ENCODE assay signal across 38 mouse cellular contexts in the genomic region with DNA sequence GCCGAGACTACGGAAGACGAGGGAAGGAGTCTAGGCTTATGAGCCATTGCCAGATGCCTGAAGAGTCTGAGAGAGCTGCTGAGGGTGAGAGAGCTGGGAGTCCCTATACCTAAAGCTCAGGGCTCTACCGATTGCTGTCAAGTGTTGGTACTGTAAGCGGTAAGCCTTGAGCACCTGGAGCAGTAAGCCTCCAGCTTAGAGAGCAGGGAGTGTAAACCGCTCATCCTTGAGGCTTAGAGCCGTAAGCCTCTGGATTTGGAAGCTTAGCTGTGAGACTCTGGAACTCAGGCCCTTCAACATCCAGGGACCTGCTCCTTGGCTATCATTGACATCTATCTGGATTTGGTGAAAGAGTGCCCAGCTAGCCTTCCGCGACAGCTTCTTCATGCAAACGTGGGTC. TPM values are rescaled to one million over a fixed set of nuclear protein-coding genes. Genes with fewer than 3 reads are reported as not detected.
"Had no signal": no experiment of that assay in that cellular context is flagged by ENCODE, and none has a peak within 500 bp of the region (broad histone marks: within the 10 kb centered on the region; RNA-seq: fewer than 3 reads in every experiment).

No protein-coding gene starts in this region.

- H3K36me3 ChIP-seq: embryonic facial prominence, embryonic 10.5 days; embryonic facial prominence, embryonic 12.5 days; embryonic facial prominence, embryonic 13.5 days; embryonic facial prominence, embryonic 15.5 days; forebrain, embryonic 10.5 days; forebrain, embryonic 15.5 days had no signal

- H3K9me3 ChIP-seq: embryonic facial prominence, embryonic 10.5 days; embryonic facial prominence, embryonic 12.5 days; embryonic facial prominence, embryonic 13.5 days; embryonic facial prominence, embryonic 15.5 days; forebrain, embryonic 10.5 days; forebrain, embryonic 13.5 days; forebrain, embryonic 15.5 days had no signal

- H3K27me3 ChIP-seq: embryonic facial prominence, embryonic 12.5 days; embryonic facial prominence, embryonic 13.5 days; embryonic facial prominence, embryonic 15.5 days; forebrain, embryonic 13.5 days; forebrain, embryonic 15.5 days had no signal

- H3K4me3 ChIP-seq: embryonic facial prominence, embryonic 10.5 days; embryonic facial prominence, embryonic 12.5 days; embryonic facial prominence, embryonic 13.5 days; embryonic facial prominence, embryonic 15.5 days; erythroblast, embryonic 14.5 days; forebrain, embryonic 10.5 days; forebrain, embryonic 13.5 days; forebrain, embryonic 15.5 days; gastrocnemius, adult 2 months; heart, adult 2 months had no signal

- DNase-seq: cerebellum, adult 18-20 months; cerebellum, adult 2 months; cerebellum, adult 8-10 months; cerebellum, adult 9-10 months; cerebellum, adult 9-11 months; cerebellum, postnatal 10 days; cerebellum, postnatal 14 days; cerebellum, postnatal 25 days; cerebellum, postnatal 36 days; embryo, embryonic 11 days; forebrain, postnatal 0 days; gastrocnemius, adult 2 months; gastrocnemius, postnatal 10 days; gastrocnemius, postnatal 14 days; gastrocnemius, postnatal 25 days; gastrocnemius, postnatal 36 days; heart, adult 2 months had no signal

- H3K27ac ChIP-seq: embryonic facial prominence, embryonic 10.5 days; embryonic facial prominence, embryonic 12.5 days; embryonic facial prominence, embryonic 13.5 days; embryonic facial prominence, embryonic 15.5 days; forebrain, embryonic 10.5 days; forebrain, embryonic 13.5 days; forebrain, embryonic 15.5 days; gastrocnemius, adult 2 months; heart, adult 2 months had no signal

- H3K9ac ChIP-seq: embryonic facial prominence, embryonic 12.5 days; embryonic facial prominence, embryonic 13.5 days; embryonic facial prominence, embryonic 15.5 days; forebrain, embryonic 13.5 days; forebrain, embryonic 15.5 days; forebrain, postnatal 0 days had no signal

- ATAC-seq: forebrain, embryonic 13.5 days; forebrain, embryonic 14.5 days; forebrain, embryonic 15.5 days; forebrain, embryonic 16.5 days; forebrain, postnatal 0 days had no signal

- H3K4me1 ChIP-seq: forebrain, embryonic 13.5 days; forebrain, embryonic 15.5 days had no signal

- H3K4me2 ChIP-seq: embryonic facial prominence, embryonic 12.5 days; embryonic facial prominence, embryonic 13.5 days; embryonic facial prominence, embryonic 15.5 days; forebrain, embryonic 13.5 days; forebrain, embryonic 15.5 days had no signal

RNA-seq across cellular contexts. Expression of gene 4930564D02Rik, which starts 5.9 kb away (rescaled TPM):
- total RNA-seq: common myeloid progenitor, adult 5-6 weeks; forebrain, postnatal 0 days; gastrocnemius, adult 18-20 months; gastrocnemius, adult 2 months; gastrocnemius, adult 8-10 months; gastrocnemius, postnatal 10 days; gastrocnemius, postnatal 14 days; gastrocnemius, postnatal 25 days; gastrocnemius, postnatal 36 days; gastrocnemius, postnatal 4 days; granulocyte monocyte progenitor cell, adult 5-6 weeks; heart, adult 2 months; heart, adult 8-10 months had no signal
- polyA plus RNA-seq: cerebellum, adult 2 months; cortical plate, adult 2 months; embryonic facial prominence, embryonic 10.5 days; embryonic facial prominence, embryonic 11.5 days; embryonic facial prominence, embryonic 12.5 days; embryonic facial prominence, embryonic 13.5 days; embryonic facial prominence, embryonic 14.5 days; embryonic facial prominence, embryonic 15.5 days; erythroblast, embryonic 14.5 days; forebrain, embryonic 10.5 days; forebrain, embryonic 13.5 days; forebrain, embryonic 14.5 days; forebrain, embryonic 15.5 days; forebrain, embryonic 16.5 days; forebrain, postnatal 0 days; frontal cortex, adult 2 months; gonadal fat pad, adult 2 months; heart, adult 2 months had no signal
